Mouse (Mus musculus): Measurements from ENCODE around the gene Havcr1.
"Not testable (repeated sequence)": the region's sequence is repeated elsewhere in the genome, so short reads cannot be mapped to it uniquely, and the experiment has no call there.

GRCm38 (mm10) chr11:46755714-46756113, 20.8 kb downstream of the Havcr1 start:
- not testable (repeated sequence) for TF ChIP-seq MAFK (IDR thresholded peaks at IDR 0.05; ENCODE audit: insufficient read depth, low read depth, low read length); ZNF384 (IDR thresholded peaks at IDR 0.05; ENCODE audit: low read depth, low read length); ZC3H11A (IDR thresholded peaks at IDR 0.05; ENCODE audit: borderline replicate concordance, low read depth, low read length); HCFC1 (IDR thresholded peaks at IDR 0.05; ENCODE audit: borderline replicate concordance, insufficient read depth, low read length)
